Mouse (Mus musculus) kidney, postnatal 0 days (tissue): ENCODE data around the gene Ihh. TPM values are rescaled to one million over a fixed set of nuclear protein-coding genes. Genes with fewer than 3 reads are reported as not detected.

Source experiments
- ATAC-seq: fragments of 200-750 bp; cut with Nextera tagmentation; replicated peaks from 2 replicates; pipeline ENCODE4 v1.8.0; 2017; ENCODE audit warnings: low read depth, moderate number of reproducible peaks, moderate TSS enrichment, moderate library complexity; ENCODE audit not compliant: low FRiP score
- DNase-seq: peaks from one replicate; pipeline ENCODE4 v3.0.0-alpha.2; 2016; ENCODE audit warnings: low spot score
- H3K27ac ChIP-seq: fragments of 300-500 bp; sonication (generic); 2 replicates; pipeline ENCODE4 v1.5.1; 2014; ENCODE audit warnings: mild to moderate bottlenecking
- H3K27me3 ChIP-seq: fragments of 300-500 bp; sonication (generic); 2 replicates; pipeline ENCODE4 v1.6.1; 2014; ENCODE audit warnings: low read length, mixed read lengths; ENCODE audit not compliant: insufficient read depth
- H3K36me3 ChIP-seq: fragments of 300-500 bp; sonication (generic); 2 replicates; pipeline ENCODE4 v1.6.1; 2014; ENCODE audit warnings: low read length, mixed read lengths; ENCODE audit not compliant: insufficient read depth
- H3K4me1 ChIP-seq: fragments of 300-500 bp; sonication (generic); replicated peaks from 2 replicates; pipeline ENCODE4 v1.6.1; 2014; ENCODE audit warnings: antibody characterized with exemption, low read length, mixed read lengths; ENCODE audit not compliant: insufficient read depth
- H3K4me2 ChIP-seq: fragments of 300-500 bp; sonication (generic); 2 replicates; pipeline ENCODE4 v1.6.1; 2014; ENCODE audit warnings: mild to moderate bottlenecking, low read length, moderate library complexity, mixed read lengths
- H3K4me3 ChIP-seq: fragments of 300-500 bp; sonication (generic); replicated peaks from 2 replicates; pipeline ENCODE4 v1.5.1; 2014; ENCODE audit warnings: low read depth, low read length
- H3K9ac ChIP-seq: fragments of 300-500 bp; sonication (generic); 2 replicates; pipeline ENCODE4 v1.6.1; 2014; ENCODE audit warnings: low read depth, low read length
- H3K9me3 ChIP-seq: fragments of 300-500 bp; sonication (generic); replicated peaks from 2 replicates; pipeline ENCODE4 v1.6.1; 2016; ENCODE audit warnings: low read length, inconsistent platforms, mixed read lengths
- CTCF ChIP-seq: IDR thresholded peaks from 2 replicates; pipeline ENCODE4 v1.5.1; 2016; ENCODE audit warnings: antibody characterized with exemption, low read depth, mild to moderate bottlenecking, moderate library complexity
- WGBS: fragments of 180-500 bp; shearing (Covaris S2); extraction: QIAGEN DNeasy Blood & Tissue Kit; methylation state at CpG from one replicate; pipeline ENCODE4 v1.1.7; 2014; 5-methylcytosine and 5-hydroxymethylcytosine counted together
- polyA plus RNA-seq: library from polyadenylated mRNA; unstranded; fragments of >200 nt; fragmentation: Nextera tagmentation; extraction: Ambion mirVana; gene quantifications from 2 replicates; pipeline ENCODE4 v1.2.1, GENCODE M21; 2015

Gene Ihh
- polyA plus RNA-seq, 1 experiment from 2014 or later = 6.9 TPM

- Histone ChIP-seq H3K27ac (no peak overlapping the region), H3K9ac (no peak overlapping the region; the same call in 1 of the 2 replicates), H3K9me3 (no peaks in the 10 kb centered on the region), H3K36me3 (no peaks in the 10 kb centered on the region), H3K4me2 (peak overlapping the region; percentile 63), H3K27me3 (peaks cover 58% of the 10 kb centered on the region), H3K4me1 (peaks cover 17% of the 10 kb centered on the region; the same call in 1 of the 2 replicates), H3K4me3 (peak overlapping the region; percentile 21)
- no peak for TF ChIP-seq CTCF
- DNase-seq (peak; percentile 56), ATAC-seq (no peak)
- 2% methylated on average over 41 of the region's 41 CpGs for WGBS
These were observed 3.3 kb downstream of the Ihh start for GRCm38 (mm10) chr1:74947986-74948670.

DNA sequence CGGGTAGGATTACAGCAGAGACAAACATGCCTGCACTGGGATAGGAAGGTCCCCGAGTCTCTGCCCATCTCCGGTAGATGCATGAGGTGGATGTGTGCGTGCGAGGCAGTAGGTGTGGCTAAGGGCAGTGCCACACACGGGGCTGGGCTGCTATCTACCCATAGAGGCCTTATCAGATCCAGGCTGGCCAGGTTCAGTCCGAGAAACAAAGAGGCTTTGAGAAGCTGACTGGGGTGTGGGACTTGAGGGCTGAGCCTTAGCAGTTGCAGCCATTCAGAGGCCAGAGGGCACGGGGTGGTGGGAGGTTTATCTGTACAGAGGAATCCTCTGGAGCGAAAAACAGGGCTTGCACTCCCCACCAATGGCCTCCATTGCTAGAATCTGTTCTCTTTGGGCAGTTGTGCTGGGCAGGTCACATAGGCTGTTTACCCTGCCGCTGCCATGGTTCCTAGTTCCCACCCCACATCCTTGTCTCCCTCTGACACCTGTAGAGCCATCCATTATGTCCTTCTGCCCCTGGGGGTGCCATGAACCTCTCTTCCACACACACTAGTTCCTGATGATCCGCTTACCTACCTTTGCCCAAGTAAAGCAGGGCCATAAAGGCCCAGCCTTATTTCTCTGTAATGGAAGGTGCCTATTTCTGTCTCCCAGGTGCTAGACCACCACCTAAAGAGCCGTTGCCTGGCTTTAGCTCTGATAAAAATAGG lies 9.7 kb downstream of the Ihh start:
- H3K4me2 ChIP-seq = no peak overlapping the region
- H3K9me3 ChIP-seq = no peaks in the 10 kb centered on the region
- TF ChIP-seq CTCF = no peak
- 58% methylated on average over 12 of the region's 12 CpGs for whole genome bisulfite sequencing
- H3K36me3 ChIP-seq = no peaks in the 10 kb centered on the region
- no peak for ATAC-seq
- no peak overlapping the region for H3K9ac ChIP-seq
- H3K4me1 ChIP-seq = no peaks in the 10 kb centered on the region
- 0 out of 2 replicates have a peak, but pooled peaks cover 5% of the 10 kb centered on the region for H3K27me3 ChIP-seq
- H3K27ac ChIP-seq = no peak overlapping the region
- no peak overlapping the region for H3K4me3 ChIP-seq
- no peak for DNase-seq

- Histone ChIP-seq H3K36me3 (no peaks in the 10 kb centered on the region), H3K9me3 (no peaks in the 10 kb centered on the region), H3K27ac (no peak overlapping the region), H3K9ac (no peak overlapping the region), H3K4me1 (no peaks in the 10 kb centered on the region), H3K4me2 (no peak overlapping the region), H3K27me3 (peaks cover 9% of the 10 kb centered on the region; the same call in 1 of the 2 replicates), H3K4me3 (no peak overlapping the region)
- ATAC-seq = no peak
- DNase-seq = no peak
- 3% methylated on average over 3 of the region's 3 CpGs for WGBS
- TF ChIP-seq CTCF = no peak
These were observed 11.7 kb downstream of the Ihh start for GRCm38 (mm10) chr1:74939762-74940161.

DNA sequence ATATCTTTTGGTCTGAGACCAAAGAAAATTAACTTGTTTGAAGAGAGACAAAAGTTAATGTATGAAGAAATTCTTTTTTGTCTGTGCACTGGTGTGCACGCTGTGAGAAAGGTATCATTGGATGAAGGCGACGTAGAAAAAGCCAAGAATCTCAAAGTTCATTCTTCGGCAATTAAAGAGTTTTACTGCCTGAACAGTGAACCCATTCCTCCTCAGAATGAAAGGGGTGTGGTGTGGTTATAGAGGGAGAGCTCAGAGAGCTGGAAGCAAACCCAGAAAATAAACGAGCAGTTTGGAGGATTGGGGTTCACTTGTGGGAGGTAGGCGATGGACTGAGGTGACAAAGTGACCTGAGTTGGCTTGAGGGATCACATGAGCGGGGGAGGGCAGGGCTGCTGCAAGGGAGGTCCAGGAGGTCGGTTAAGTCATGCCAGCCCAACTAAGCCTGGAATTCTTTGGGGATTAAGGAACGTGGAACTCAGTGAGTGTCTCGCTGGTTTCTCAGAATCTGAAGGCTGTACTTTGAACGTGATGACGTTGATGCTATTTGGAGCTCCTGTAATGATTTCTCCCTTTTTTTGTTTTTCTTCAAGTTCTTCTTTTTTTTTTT lies 15.1 kb downstream of the Ihh start:
- ATAC-seq (peak; percentile 68; the same call in 1 of the 2 replicates), DNase-seq (peak; percentile 29)
- Histone ChIP-seq H3K9me3 (no peaks in the 10 kb centered on the region), H3K4me2 (no peak overlapping the region), H3K27ac (no peak overlapping the region), H3K4me1 (no peaks in the 10 kb centered on the region), H3K36me3 (no peaks in the 10 kb centered on the region), H3K9ac (no peak overlapping the region), H3K27me3 (peaks cover 12% of the 10 kb centered on the region; the same call in 1 of the 2 replicates), H3K4me3 (no peak overlapping the region)
- 33% methylated on average over 12 of the region's 12 CpGs for WGBS
- no peak for TF ChIP-seq CTCF

- Histone ChIP-seq H3K4me2 (peak within 1 kb of the TSS; percentile 25; the same call in 1 of the 2 replicates), H3K9ac (no peak within 1 kb of the TSS), H3K27ac (no peak within 1 kb of the TSS), H3K4me3 (no peak within 1 kb of the TSS), H3K4me1 (no peaks in the 10 kb centered on the region), H3K9me3 (no peaks in the 10 kb centered on the region), H3K27me3 (peaks cover 12% of the 10 kb centered on the region; the same call in 1 of the 2 replicates), H3K36me3 (no peaks in the 10 kb centered on the region)
- WGBS = 1% methylated on average over 18 of the region's 18 CpGs
- no peak for TF ChIP-seq CTCF
- peak; percentile 47 for DNase-seq
- no peak for ATAC-seq
These were observed 16.1 kb downstream of the Ihh start, which contains the start of gene Cfap65 for GRCm38 (mm10) chr1:74935402-74935801. Gene Cfap65, minus strand, starts transcription at chr1:74935599.

GRCm38 (mm10) chr1:74927621-74928296 lies 23.7 kb downstream of the Ihh start:
- Histone ChIP-seq H3K36me3 (no peaks in the 10 kb centered on the region), H3K27me3 (0 out of 2 replicates have a peak, but pooled peaks cover 4% of the 10 kb centered on the region), H3K4me3 (no peak overlapping the region), H3K4me1 (no peaks in the 10 kb centered on the region), H3K4me2 (no peak overlapping the region), H3K9ac (no peak overlapping the region), H3K9me3 (no peaks in the 10 kb centered on the region), H3K27ac (no peak overlapping the region)
- no peak for TF ChIP-seq CTCF
- ATAC-seq = no peak
- WGBS = 81% methylated on average over 9 of the region's 9 CpGs
- no peak for DNase-seq
